Mouse (Mus musculus) adrenal gland, postnatal 14 days (tissue): Measurements from ENCODE around the gene Gpr19. TPM values are rescaled to one million over a fixed set of nuclear protein-coding genes. Genes with fewer than 3 reads are reported as not detected.

ENCODE experiments used
- DNase-seq: peaks from one replicate; pipeline ENCODE4 v3.0.0; 2021; ENCODE audit warnings: mixed read lengths
- total RNA-seq: library from RNA; stranded (reverse); gene quantifications from 2 replicates; pipeline ENCODE4 v1.2.3, GENCODE M21; 2021

Gene Gpr19
- total RNA-seq, 1 experiment from 2014 or later: 10.0 TPM

DNA sequence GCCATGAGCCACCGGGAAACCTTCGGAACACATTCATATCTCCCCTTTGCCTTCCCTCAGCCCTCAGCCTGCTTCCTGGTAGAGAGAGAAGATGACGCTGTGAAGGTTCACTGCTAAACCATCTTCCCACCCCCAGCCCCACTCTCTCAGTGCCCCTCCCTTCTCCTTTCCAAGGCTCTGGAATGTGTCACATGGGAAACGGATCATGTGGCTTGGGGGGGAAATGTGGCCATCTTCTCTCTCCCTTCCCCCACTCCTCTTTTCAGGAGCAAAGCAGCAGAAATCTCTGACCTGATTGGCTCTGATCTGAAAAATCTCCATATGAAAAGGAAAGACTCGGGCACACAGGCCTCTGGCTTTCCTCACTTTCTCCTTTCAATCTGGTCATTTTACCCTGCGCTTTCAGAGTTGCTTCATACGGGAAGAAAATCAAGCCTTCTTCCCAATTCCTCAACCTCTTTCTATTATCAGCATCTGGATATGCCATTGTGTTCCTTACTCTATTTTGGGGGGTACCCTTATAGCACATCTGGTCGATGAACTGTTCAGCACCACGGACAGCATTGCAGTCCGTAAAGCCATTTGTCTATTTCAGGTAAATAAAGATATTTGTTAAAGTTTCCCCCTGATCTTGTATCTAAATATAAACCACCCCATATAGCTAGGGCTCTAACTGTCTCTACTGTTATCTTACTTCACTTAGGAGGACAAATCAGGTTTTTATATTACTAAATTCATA, 10.5 kb downstream of the Gpr19 start:
- DNase-seq: peak; percentile 51

DNA sequence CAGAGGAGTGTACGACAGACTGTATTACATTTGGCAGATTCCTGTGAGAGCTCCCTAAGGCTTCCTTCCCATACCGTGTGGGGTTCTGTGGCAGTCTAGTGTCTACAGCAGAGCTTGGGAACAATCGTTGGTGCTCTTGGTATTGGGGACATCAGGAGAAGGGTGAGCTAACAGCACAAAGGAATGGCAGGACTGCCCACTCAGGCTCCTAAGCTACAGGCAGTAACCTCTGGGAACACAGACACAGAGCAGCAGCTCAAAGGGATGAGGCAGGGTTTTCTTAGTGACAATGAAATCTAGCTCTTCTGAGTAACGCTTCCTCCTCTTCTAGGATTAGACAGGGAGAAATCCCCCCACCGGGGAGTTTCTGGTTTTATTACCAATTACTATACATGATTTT, 11.4 kb downstream of the Gpr19 start:
- no peak for DNase-seq

DNA sequence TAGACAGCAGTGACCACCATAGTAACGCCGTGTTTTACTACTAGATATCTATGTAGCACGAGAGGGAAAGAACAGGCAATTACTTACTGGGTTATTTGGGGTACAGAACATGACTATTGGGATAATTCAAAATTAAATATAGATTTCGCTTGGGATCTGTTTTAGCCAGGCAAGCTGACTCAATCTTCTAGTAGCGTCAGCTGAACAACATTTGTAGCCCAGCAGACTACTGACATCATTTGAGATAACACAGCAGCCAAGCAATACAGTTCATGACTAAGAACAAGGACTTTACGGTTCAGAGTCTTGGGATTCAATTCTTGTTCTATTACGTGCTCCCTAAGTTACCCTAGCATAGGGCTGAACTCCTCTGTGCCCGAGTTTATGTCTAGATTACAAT, 11.9 kb downstream of the Gpr19 start:
- DNase-seq: no peak

DNA sequence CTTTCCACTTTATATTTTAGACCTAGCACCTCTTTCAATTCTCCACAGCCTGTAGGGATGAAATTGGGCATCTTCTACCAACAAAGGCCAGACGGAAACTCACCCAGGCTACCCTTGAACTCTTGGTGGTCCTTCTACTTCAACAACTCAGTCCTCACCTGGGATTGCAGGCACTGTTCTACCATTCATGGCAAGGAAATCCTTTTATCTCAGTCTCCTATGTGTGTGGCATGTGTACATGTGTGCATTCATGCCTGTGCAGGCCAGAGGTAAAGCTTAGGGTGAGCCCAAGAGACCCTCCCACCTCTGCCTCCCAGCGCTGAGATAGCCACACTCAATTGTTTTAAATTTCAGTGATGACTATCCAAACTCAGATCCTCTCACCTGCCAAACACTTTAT, 12.9 kb downstream of the Gpr19 start:
- DNase-seq: no peak

DNA sequence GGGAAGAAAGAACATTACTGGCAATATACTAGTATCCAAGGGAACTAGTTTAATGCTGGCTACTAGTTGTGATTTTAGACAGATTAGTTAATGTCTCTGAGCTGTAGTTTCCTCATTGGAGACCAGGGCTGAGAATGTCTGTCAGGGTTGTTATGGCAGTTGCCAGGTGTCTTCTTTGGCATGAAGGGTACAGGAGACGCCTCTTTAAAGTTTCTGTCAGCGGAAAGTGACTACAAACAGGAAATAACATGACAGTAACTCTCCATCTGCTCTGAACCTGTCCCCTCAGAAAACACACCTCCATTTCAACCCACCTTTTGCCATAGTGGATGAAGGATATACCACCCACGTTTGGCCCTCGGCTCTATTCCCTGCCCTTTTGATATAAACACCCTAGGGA, 14.7 kb downstream of the Gpr19 start:
- no peak for DNase-seq

DNA sequence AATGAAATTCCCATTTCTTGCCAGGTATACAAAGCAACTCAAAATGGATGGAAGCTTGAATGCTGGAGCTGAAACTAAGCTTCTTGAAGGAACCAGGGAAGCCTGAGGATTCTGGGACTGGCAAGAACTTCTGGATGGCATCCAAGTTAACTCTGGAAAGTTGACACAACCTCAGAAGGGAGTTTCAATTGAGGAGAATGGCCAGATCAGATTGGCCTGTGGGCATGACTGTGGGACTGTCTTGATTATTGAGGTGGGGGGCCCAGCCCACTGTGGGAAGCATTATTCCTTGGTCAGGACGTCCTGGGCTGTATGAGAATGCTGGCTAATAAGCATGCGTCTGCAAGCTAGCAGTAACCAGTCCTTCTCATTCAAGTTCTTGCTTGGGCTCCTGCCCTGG, 18.3 kb downstream of the Gpr19 start:
- no peak for DNase-seq

DNA sequence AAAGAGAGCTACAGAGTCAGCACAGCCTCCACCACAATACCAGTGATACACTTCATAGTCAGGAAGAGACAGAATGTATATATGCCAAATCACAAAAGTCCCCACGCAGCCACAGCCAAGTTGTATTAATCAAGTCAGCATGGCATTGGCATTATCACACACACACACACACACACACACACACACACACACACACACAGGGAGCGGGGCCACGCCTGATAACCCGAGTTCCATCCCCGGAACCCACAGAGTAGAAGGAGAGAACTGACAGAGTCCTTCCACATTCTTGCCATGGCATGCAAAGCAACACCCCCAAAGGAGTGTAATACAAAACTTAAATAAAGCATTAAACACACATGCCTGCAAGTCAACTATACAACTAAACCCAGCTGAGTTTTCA, 18.8 kb downstream of the Gpr19 start:
- no peak for DNase-seq

DNA sequence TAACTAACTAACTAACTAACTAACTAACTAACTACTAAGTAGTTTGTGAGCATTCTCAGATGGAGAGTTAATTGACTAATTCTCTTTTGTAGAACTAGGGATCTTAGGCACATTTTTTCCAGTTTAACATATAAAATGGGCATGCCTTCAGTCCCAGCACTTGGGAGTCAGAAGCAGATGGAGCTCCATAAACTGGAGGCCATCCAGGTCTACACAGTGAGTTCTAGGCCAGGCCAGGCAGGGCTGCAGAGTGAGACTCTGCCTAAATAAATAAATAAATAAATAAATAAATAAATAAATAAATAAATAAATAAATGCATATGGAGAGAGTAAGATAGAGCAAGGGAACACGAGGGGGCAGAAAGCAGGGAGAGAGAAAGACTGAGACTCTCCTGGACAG, 20.5 kb downstream of the Gpr19 start:
- DNase-seq: no peak

DNA sequence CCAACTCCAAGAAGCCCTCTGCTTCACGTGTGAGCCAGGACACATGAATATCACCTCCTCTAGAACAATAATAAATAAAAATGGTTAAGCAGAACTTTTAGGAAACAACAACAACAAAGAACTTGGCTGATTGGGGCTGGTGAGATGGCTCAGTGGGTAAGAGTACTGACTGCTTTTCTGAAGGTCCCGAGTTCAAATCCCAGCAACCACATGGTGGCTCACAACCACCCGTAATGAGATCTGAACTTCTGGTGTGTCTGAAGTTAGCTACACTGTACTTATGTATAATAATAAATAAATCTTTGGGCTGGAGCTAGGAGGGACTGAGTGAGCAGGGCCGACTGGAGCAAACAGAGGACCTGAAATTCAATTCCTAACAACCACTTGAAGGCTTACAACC, 21.1 kb downstream of the Gpr19 start:
- no peak for DNase-seq

DNA sequence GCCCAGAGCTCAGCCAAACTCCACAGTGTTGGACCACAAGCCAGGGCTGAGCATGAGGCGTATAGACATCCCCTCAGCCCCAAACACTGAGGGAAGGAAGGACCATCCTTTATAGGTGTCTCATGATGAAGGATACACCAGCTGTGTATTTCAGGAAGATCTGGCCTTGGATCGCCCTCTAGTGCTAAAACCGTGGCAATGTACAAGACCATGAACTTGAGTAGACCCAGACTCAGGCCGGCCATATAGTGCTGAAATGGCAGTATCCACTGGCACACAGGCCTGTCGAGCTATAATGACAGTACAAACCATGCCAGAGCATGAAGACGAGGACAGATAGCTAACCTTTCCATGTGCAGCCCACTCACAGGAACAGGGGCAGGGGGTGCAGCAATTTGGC, 21.6 kb downstream of the Gpr19 start:
- DNase-seq: peak; percentile 22

DNA sequence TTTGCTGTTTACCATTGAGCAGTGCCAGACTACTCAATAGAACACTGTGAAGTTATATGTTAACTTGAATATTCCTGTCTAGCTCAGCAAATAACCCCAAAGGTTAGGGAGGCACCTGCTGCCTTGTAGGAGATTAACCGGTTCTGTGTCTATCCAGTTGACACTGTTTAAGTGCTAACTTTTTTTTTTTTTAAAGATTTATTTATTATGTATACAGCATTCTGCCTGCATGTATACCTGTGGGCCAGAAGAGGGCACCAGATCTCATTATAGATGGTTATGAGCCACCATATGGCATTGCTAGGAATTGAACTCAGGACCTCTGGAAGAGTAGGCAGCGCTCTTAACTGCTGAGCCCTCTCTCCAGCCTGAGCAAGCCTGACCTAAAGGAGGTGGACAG, 25.4 kb downstream of the Gpr19 start:
- no peak for DNase-seq

DNA sequence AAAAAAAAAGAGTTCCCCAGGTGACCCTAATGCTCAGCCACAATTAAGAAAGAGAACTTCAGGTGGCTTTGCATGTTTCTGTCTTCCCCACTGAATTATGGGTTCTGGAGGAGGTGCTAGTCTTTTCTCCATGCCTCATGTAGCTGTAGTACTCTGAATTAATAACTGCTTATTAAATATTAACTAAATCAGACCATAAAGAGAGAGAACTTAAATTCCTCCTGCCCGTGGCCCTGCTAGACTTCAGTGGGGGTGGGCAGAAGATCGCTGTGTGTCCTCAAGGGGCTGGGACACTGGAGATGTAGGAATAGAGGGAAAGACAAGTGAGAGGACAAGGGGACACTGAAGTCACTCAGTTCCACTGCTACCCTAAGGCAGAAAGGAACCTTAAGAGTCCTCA, 26.1 kb downstream of the Gpr19 start:
- no peak for DNase-seq

DNA sequence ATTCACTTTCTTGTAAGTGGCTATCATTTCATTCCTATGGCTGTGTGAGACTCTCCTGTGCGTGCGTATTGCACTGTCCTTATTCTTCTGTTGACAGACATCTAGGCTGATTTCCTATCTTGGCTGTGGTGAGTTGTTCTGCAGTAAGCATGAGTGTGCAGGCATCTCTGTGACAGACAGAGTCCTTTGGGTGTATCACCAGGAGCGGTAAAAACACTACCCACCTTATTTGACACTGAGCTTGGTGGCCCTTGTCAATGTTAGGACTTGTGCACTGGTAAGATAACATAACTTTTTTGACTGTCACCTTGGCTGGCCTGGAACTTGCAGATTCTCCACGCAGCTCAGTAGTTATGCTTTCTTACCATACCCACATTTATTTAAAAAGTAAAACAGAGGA, 27.5 kb downstream of the Gpr19 start:
- no peak for DNase-seq

DNA sequence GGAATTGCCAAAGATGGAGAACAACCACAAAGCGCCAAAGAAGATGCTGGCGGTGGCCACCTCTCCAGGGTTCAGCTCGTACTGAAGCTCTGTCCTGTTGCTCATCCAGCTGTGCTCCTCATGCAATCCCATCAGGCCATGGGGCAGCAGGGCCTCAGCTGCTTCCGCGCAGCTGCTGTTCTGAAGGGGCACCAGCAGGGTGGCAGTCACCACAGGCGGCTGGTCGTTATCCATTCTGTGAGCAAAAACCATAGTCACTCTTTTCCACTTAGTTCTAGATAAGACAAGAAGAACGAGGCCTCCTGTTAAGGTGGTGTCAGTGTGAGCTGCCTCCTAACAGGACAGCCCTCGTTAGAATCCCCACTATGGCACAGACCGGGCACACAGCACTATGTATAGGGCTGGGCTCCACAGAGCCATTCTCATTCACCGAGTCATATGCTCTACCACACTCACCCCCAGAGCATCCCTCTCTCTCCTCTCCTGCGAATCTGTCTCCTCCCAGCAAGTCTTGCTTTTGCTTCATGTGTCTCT, 28.1 kb downstream of the Gpr19 start:
- no peak for DNase-seq

DNA sequence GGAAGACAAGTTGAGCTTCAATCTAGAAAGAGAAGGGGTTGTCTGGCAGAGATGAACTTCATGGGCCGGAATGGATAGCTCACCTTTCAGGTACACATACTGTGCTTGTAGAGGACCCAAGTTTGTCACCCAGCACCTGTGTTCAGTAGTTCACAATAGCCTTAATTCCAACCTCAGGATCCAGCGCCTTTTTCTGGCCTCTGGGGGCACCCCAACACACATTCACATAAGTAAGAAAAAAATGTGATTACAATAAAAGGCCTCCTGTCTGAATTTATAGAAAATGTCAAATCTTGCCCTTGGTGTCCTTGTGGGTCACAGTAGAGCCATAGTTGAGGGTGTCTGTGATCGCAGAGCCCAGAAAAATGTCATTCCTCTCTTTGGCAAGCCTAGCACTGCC, 31.1 kb downstream of the Gpr19 start:
- no peak for DNase-seq

DNA sequence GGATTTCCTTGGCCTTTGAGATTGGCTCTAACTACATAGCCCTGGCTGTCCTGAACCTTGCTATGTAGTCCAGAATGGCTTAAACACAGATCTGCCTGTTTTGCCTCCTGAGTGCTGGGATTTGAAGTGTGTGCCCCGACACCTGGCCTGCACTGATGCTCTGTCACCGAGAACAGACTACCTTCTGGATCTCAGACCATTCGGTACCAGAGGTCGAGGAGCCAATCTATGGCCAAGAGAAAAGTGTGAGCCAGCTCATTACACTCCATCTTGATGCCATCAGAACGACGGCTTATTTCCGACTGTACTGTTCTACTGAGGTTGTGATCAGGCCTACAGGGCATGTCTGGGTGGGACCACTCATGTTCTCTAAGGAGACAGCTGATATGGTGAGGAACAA, 32.3 kb downstream of the Gpr19 start:
- no peak for DNase-seq

DNA sequence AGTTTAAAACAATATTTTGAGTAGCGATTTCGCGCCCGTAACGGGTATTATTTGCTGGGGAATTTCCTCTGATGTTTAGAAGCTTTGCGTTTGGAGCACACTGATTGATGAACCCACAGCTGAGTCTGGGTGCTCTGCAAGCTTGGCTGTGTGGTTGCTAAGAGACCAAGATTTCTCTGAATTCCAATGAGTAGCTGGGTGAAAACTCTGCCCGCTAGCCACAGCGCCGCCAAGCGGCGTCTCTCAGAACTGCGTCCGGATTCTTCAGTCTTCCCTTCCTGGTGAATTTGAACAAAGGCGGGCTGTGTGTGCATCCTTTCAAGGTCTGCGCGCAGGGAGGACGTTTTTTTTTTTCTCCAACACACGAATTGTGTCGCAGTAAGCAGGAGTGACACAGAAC, 35.2 kb downstream of the Gpr19 start:
- peak; percentile 94 for DNase-seq

DNA sequence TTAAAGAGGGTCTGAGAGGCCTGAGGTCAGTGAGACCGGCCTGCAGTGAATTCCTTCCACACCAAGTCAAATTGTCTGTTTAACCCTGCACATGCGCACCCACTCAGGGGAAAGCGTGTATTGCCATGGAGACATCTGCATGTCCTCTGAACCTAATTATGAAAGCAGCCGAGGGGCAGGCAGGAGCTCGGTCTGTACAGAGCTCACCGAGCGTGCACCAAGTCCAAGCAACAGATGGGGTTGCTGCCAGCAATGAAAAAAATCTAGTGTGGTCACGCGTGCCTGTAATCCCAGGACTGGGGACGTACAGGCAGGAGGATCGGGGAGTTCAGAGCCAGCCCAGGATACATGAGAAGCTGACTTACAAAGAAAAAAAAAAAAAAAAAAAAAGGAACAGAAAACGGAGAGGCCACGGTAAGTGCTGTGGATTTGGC, 35.7 kb downstream of the Gpr19 start:
- DNase-seq: no peak

DNA sequence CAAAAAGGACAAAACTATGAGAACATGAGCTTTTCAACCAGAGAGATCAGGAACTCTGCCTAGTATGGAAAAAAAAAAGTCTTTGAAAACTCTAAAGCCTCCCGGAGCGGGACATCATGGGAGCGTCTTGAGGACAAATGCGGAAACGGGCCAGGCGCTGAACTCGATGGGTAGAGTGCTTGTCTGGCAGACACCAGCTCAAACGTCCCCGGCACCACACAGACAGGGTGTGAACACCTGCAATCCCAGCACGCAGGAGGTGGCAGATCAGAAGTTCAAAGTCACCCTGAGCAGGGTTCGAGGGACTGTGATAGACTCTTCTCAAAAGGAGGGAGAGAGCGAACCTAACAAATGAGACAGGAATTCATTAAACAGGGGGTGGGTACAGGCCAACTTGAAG, 37.0 kb downstream of the Gpr19 start:
- DNase-seq: no peak

DNA sequence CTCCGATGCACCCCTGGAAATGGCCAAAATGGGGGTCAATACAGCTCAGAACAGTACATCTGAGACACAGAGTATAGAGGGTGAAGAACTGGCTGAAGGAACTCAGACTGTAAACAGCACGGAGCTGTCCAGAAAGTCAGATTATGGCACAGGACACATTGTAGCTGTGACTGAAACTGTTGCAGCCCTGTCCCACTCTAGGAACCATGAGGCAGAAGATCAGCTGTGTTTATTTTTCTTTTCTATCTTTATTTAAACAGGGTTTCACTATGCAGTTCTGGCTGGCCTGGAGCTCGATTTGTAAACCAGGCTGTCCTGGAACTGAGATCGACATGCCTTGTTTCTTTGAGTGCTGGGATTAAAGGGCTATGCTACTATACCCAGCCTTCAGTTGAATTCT, 38.1 kb downstream of the Gpr19 start:
- DNase-seq: no peak

DNA sequence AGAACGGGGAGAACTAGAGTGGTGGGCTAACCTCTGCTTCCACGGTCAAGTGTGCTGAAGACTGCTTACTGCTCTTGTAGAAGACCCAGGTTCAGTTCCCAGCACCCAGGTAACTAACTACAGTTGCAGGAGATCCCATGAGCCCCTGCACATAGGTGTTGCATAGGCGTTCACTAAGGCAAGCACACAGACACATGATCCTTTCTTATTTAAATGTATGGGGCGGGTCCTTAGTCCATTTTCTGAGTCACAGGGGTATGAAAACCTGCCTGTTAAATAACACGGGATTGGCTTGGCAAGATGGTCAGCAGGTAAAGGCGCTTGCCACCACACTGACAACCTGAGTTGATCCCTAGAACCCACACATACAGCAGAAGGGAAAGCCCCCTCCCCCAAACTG, 39.4 kb downstream of the Gpr19 start:
- no peak for DNase-seq

DNA sequence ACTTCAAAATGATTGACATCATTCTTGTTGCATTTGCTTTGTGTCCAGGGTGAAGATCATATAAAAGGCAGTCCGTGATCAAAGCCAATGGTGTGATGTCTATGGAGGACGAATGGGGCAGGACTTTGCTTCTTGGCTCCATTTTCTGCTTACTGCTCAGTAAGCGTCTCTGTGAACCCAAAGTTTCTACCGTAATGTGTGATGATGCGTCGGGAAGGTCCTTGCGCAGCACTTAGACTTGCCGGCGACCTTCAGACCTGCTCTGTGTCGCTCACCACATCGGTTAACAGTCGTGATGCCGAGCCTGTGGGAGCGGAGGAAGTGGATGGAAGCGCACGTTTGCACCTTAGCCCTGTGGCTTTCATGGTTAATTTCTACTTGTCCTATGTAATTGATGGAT, 42.5 kb downstream of the Gpr19 start:
- DNase-seq: no peak

DNA sequence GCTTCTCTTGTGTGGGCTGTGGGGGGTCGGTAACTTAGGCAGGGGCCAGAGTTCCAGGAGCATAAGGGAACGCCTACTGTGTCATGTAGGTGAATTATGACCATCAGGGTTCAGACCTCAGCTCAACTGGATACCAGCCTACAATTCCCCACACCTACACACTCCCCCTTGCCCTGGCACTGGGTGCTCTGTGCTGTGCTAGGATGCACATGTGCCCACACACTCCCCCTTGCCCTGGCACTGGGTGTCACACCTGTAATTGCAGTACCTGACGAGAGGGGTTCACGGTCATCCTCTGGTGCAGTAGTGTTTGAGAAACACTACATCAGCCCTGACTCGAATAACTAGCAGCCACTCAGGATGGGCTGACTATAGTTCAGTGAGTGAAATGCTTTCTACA, 43.6 kb downstream of the Gpr19 start:
- DNase-seq: no peak

DNA sequence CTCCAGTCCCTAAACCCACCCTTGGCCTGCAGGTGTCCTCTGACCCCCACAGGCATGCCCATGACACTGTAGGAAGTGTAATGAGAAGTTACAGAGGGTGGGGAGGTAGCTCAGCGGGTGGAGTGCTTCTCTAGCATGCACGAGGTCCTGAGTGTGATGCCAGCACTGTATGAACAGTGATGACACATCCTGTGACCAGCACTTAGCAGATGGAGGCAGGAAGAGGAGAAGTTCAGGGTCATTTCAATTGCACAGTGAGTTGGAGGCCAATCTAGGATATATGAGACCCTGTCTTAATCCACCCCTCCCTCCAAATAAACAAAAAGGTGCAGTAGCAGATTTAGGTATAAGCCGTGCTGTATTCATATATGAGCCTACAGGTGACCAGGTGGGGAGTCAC, 48.4 kb downstream of the Gpr19 start:
- DNase-seq: peak; percentile 21

DNA sequence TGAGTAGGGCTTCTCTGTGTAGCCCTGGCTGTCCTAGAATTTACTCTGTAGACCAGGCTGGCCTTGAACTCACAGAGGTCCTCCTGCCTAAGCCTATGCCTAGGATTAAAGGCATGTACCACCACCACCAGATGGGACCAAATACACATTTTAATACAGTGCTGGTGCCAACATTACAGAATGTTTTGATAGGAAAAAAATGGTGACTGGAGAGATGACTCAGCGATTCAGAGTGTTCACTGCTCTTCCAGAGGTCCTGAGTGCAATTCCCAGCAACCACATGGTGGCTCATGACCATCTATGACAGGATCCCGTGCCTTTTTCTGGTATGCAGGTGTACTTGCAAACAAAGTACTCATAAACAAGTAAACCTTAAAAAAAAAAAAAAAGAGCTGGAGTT, 48.9 kb downstream of the Gpr19 start:
- DNase-seq: no peak
